Mouse (Mus musculus): Measurements from ENCODE around the gene Bcl2l13. TPM values are rescaled to one million over a fixed set of nuclear protein-coding genes. Genes with fewer than 3 reads are reported as not detected.

Gene Bcl2l13
- total RNA-seq (2021) = 10 to 100 TPM; 44.0 to 51.4 TPM
- long read RNA-seq, experiment 1, full-length matches to known transcripts = 41 of 60 reads
- long read RNA-seq, experiment 1, partial matches to known transcripts = 8 of 60 reads
- long read RNA-seq, experiment 1, other reads (novel, unspliced or antisense) = 11 of 60 reads
- long read RNA-seq, experiment 2, full-length matches to known transcripts = 39 of 49 reads
- long read RNA-seq, experiment 2, partial matches to known transcripts = 0 of 49 reads
- long read RNA-seq, experiment 2, other reads (novel, unspliced or antisense) = 10 of 49 reads

- peak within 1 kb of the TSS; percentile 89 for H3K4me3 ChIP-seq
- peak; percentile 49 for TF ChIP-seq CTCF (IDR thresholded peaks at IDR 0.05)
- intact Hi-C loops (cut with DNase I) = loop anchor here (1.0 kb wide), 1 partner anchor 13 kb away; the partner anchor contains the start of gene Atp6v1e1
- DNase-seq (ENCODE audit: extremely low spot score in 1 of 2, low spot score in 2 of 2) = peak; percentile 92 to 98
- peak within 1 kb of the TSS; percentile 98 for H3K27ac ChIP-seq
These were observed at the start of gene Bcl2l13 for GRCm38 (mm10) chr6:120835474-120836374. TSS of gene Bcl2l13 (plus strand) at chr6:120836212.

- no peak for DNase-seq (ENCODE audit: extremely low spot score in 1 of 2, low spot score in 2 of 2)
- no peak overlapping the region for H3K27ac ChIP-seq
- TF ChIP-seq CTCF (IDR thresholded peaks at IDR 0.05) = no peak
- no peak overlapping the region for H3K4me3 ChIP-seq
- intact Hi-C loops (cut with DNase I) = no loop called here
These were observed 47.9 kb upstream of the Bcl2l13 start for GRCm38 (mm10) chr6:120788068-120788607.

GRCm38 (mm10) chr6:120788904-120789303, 47.1 kb upstream of the Bcl2l13 start:
- intact Hi-C loops (cut with DNase I) = no loop called here
- no peak for DNase-seq (ENCODE audit: extremely low spot score in 1 of 2, low spot score in 2 of 2)
- Histone ChIP-seq H3K4me3 (no peak overlapping the region), H3K27ac (no peak overlapping the region)
- TF ChIP-seq CTCF (IDR thresholded peaks at IDR 0.05) = peak; percentile 26

- H3K27ac ChIP-seq = no peak overlapping the region
- no peak for TF ChIP-seq CTCF (IDR thresholded peaks at IDR 0.05)
- no peak for DNase-seq (ENCODE audit: extremely low spot score in 1 of 2, low spot score in 2 of 2)
- no peak overlapping the region for H3K4me3 ChIP-seq
- intact Hi-C loops (cut with DNase I) = no loop called here
These were observed 45.9 kb upstream of the Bcl2l13 start for GRCm38 (mm10) chr6:120790153-120790552.

- no peak for DNase-seq (ENCODE audit: extremely low spot score in 1 of 2, low spot score in 2 of 2)
- TF ChIP-seq CTCF (IDR thresholded peaks at IDR 0.05) = no peak
- intact Hi-C loops (cut with DNase I) = no loop called here
- Histone ChIP-seq H3K27ac (no peak overlapping the region), H3K4me3 (no peak overlapping the region)
These were observed 45.3 kb upstream of the Bcl2l13 start for GRCm38 (mm10) chr6:120790717-120791116.

- peak; percentile 29 for TF ChIP-seq CTCF (IDR thresholded peaks at IDR 0.05)
- Histone ChIP-seq H3K4me3 (no peak overlapping the region), H3K27ac (no peak overlapping the region; the same call in none of the 2 replicates)
- no peak for DNase-seq (ENCODE audit: extremely low spot score in 1 of 2, low spot score in 2 of 2)
- intact Hi-C loops (cut with DNase I) = no loop called here
These were observed 43.1 kb upstream of the Bcl2l13 start for GRCm38 (mm10) chr6:120792947-120793346.

- Histone ChIP-seq H3K27ac (no peak overlapping the region; the same call in 1 of the 2 replicates), H3K4me3 (no peak overlapping the region)
- no peak for TF ChIP-seq CTCF (IDR thresholded peaks at IDR 0.05)
- DNase-seq (ENCODE audit: extremely low spot score in 1 of 2, low spot score in 2 of 2) = no peak
- intact Hi-C loops (cut with DNase I) = loop anchor here (1.0 kb wide), 1 partner anchor 63 kb away; no protein-coding TSS in a partner anchor
These were observed 40.5 kb upstream of the Bcl2l13 start for GRCm38 (mm10) chr6:120795422-120796086.

- H3K27ac ChIP-seq = peak overlapping the region; percentile 80
- TF ChIP-seq CTCF (IDR thresholded peaks at IDR 0.05) = no peak
- peak in 1 of 2 experiments; percentile 31 for DNase-seq (ENCODE audit: extremely low spot score in 1 of 2, low spot score in 2 of 2)
- intact Hi-C loops (cut with DNase I) = loop anchor here (1.0 kb wide), 1 partner anchor 62 kb away; no protein-coding TSS in a partner anchor
- H3K4me3 ChIP-seq = no peak overlapping the region
These were observed 39.9 kb upstream of the Bcl2l13 start for GRCm38 (mm10) chr6:120796111-120796510.

GRCm38 (mm10) chr6:120798019-120798418, 38.0 kb upstream of the Bcl2l13 start:
- DNase-seq (ENCODE audit: extremely low spot score in 1 of 2, low spot score in 2 of 2) = peak; percentile 42 to 52
- peak overlapping the region; percentile 47 for H3K27ac ChIP-seq
- intact Hi-C loops (cut with DNase I) = no loop called here
- no peak for TF ChIP-seq CTCF (IDR thresholded peaks at IDR 0.05)
- H3K4me3 ChIP-seq = no peak overlapping the region

GRCm38 (mm10) chr6:120798905-120799304, 37.1 kb upstream of the Bcl2l13 start:
- Histone ChIP-seq H3K27ac (peak overlapping the region; percentile 47), H3K4me3 (no peak overlapping the region)
- no peak for TF ChIP-seq CTCF (IDR thresholded peaks at IDR 0.05)
- DNase-seq (ENCODE audit: extremely low spot score in 1 of 2, low spot score in 2 of 2) = no peak
- intact Hi-C loops (cut with DNase I) = no loop called here

- TF ChIP-seq CTCF (IDR thresholded peaks at IDR 0.05) = no peak
- H3K4me3 ChIP-seq = no peak overlapping the region
- H3K27ac ChIP-seq = peak overlapping the region; percentile 42; the same call in 1 of the 2 replicates
- no peak for DNase-seq (ENCODE audit: extremely low spot score in 1 of 2, low spot score in 2 of 2)
- intact Hi-C loops (cut with DNase I) = no loop called here
These were observed 36.4 kb upstream of the Bcl2l13 start for GRCm38 (mm10) chr6:120799581-120800041.
